Mouse (Mus musculus) midbrain, embryonic 14.5 days (tissue): ENCODE data around the gene Aox1. TPM values are rescaled to one million over a fixed set of nuclear protein-coding genes. Genes with fewer than 3 reads are reported as not detected.
A peak's percentile ranks its signal among the peaks of the same experiment; 100 is the strongest.
"Not testable (repeated sequence)": the region's sequence is repeated elsewhere in the genome, so short reads cannot be mapped to it uniquely, and the experiment has no call there.

Source experiments
- ATAC-seq: fragments of 200-750 bp; cut with Nextera tagmentation; 2 replicates; pipeline ENCODE4 v1.8.0; 2017; ENCODE audit warnings: moderate number of reproducible peaks, moderate library complexity; ENCODE audit not compliant: low FRiP score, low TSS enrichment
- DNase-seq: peaks from one replicate; pipeline ENCODE4 v3.0.0-alpha.2; 2015
- H3K27ac ChIP-seq: fragments of 300-500 bp; sonication (generic); replicated peaks from 2 replicates; pipeline ENCODE4 v1.5.1; 2014; ENCODE audit warnings: mild to moderate bottlenecking, low read depth, low read length, moderate library complexity
- H3K27me3 ChIP-seq: fragments of 300-500 bp; sonication (generic); 2 replicates; pipeline ENCODE4 v1.6.1; 2014; ENCODE audit warnings: low read length, control low read depth, mixed read lengths; ENCODE audit not compliant: control insufficient read depth, insufficient read depth
- H3K36me3 ChIP-seq: fragments of 300-500 bp; sonication (generic); 2 replicates; pipeline ENCODE4 v1.6.1; 2014; ENCODE audit warnings: low read length, control low read depth; ENCODE audit not compliant: control insufficient read depth, insufficient read depth
- H3K4me1 ChIP-seq: fragments of 300-500 bp; sonication (generic); 2 replicates; pipeline ENCODE4 v1.6.1; 2014; ENCODE audit warnings: mild to moderate bottlenecking, antibody characterized with exemption, low read length, control low read depth; ENCODE audit not compliant: control insufficient read depth, insufficient read depth
- H3K4me2 ChIP-seq: fragments of 300-500 bp; sonication (generic); 2 replicates; pipeline ENCODE4 v1.6.1; 2014; ENCODE audit warnings: mild to moderate bottlenecking, low read length, moderate library complexity
- H3K4me3 ChIP-seq: fragments of 300-500 bp; sonication (generic); replicated peaks from 2 replicates; pipeline ENCODE4 v1.5.1; 2014; ENCODE audit warnings: low read depth, low read length
- H3K9ac ChIP-seq: fragments of 300-500 bp; sonication (generic); replicated peaks from 2 replicates; pipeline ENCODE4 v1.6.1; 2014; ENCODE audit warnings: mild to moderate bottlenecking, low read length, moderate library complexity
- H3K9me3 ChIP-seq: fragments of 300-500 bp; sonication (generic); 2 replicates; pipeline ENCODE4 v1.6.1; 2016; ENCODE audit warnings: low read length, control low read depth, mixed read lengths; ENCODE audit not compliant: control insufficient read depth
- WGBS: fragments of 180-500 bp; shearing (Covaris S2); extraction: QIAGEN DNeasy Blood & Tissue Kit; methylation state at CpG from one replicate; pipeline ENCODE4 v1.1.7; 2014; 5-methylcytosine and 5-hydroxymethylcytosine counted together
- polyA plus RNA-seq: library from polyadenylated mRNA; unstranded; fragments of >200 nt; fragmentation: Nextera tagmentation; extraction: Ambion mirVana; gene quantifications from 2 replicates; pipeline ENCODE4 v1.2.1, GENCODE M21; 2014

The Aox1 gene
- polyA plus RNA-seq, 1 experiment from 2014 or later, result 0.14 TPM

- no peaks in the 10 kb centered on the region for H3K9me3 ChIP-seq
- H3K4me3 ChIP-seq, result no peak overlapping the region
- no peaks in the 10 kb centered on the region for H3K36me3 ChIP-seq
- WGBS, result 84% methylated on average over 7 of the region's 7 CpGs
- no peak overlapping the region for H3K9ac ChIP-seq
- ATAC-seq (no peak), DNase-seq (no peak)
- no peak overlapping the region for H3K27ac ChIP-seq
- no peak overlapping the region for H3K4me2 ChIP-seq
- H3K27me3 ChIP-seq, result no peaks in the 10 kb centered on the region
- no peaks in the 10 kb centered on the region for H3K4me1 ChIP-seq
These were observed 2.0 kb upstream of the Aox1 start for GRCm38 (mm10) chr1:58027707-58028106.

GRCm38 (mm10) chr1:58030156-58030871 is 583 bp downstream of the Aox1 start:
- no peak overlapping the region for H3K27ac ChIP-seq
- peak; percentile 65 for DNase-seq
- peak overlapping the region; percentile 22; the same call in 1 of the 2 replicates for H3K4me2 ChIP-seq
- H3K27me3 ChIP-seq, result no peaks in the 10 kb centered on the region
- H3K9me3 ChIP-seq, result no peaks in the 10 kb centered on the region
- no peaks in the 10 kb centered on the region for H3K36me3 ChIP-seq
- no peak overlapping the region for H3K9ac ChIP-seq
- H3K4me1 ChIP-seq, result no peaks in the 10 kb centered on the region
- peak; percentile 62 for ATAC-seq
- H3K4me3 ChIP-seq, result no peak overlapping the region
- WGBS, result 37% methylated on average over 13 of the region's 13 CpGs

- no peaks in the 10 kb centered on the region for H3K27me3 ChIP-seq
- DNase-seq (peak; percentile 87), ATAC-seq (peak; percentile 74)
- 63% methylated on average over 10 of the region's 10 CpGs for WGBS
- no peak overlapping the region for H3K9ac ChIP-seq
- H3K4me2 ChIP-seq, result no peak overlapping the region
- H3K27ac ChIP-seq, result no peak overlapping the region
- H3K4me1 ChIP-seq, result no peaks in the 10 kb centered on the region
- no peaks in the 10 kb centered on the region for H3K36me3 ChIP-seq
- no peak overlapping the region for H3K4me3 ChIP-seq
- H3K9me3 ChIP-seq, result no peaks in the 10 kb centered on the region
These were observed 1.5 kb downstream of the Aox1 start for GRCm38 (mm10) chr1:58031160-58031769.

- H3K4me2 ChIP-seq, ATAC-seq, H3K9me3 ChIP-seq, H3K9ac ChIP-seq, H3K4me3 ChIP-seq, H3K27me3 ChIP-seq, DNase-seq, H3K4me1 ChIP-seq, H3K27ac ChIP-seq, H3K36me3 ChIP-seq: not testable (repeated sequence)
- WGBS, result 97% methylated on average over 9 of the region's 9 CpGs
These were observed 7.6 kb downstream of the Aox1 start for GRCm38 (mm10) chr1:58037306-58037705.

- 78% methylated on average over 3 of the region's 3 CpGs for WGBS
- no peak overlapping the region for H3K4me3 ChIP-seq
- no peaks in the 10 kb centered on the region for H3K4me1 ChIP-seq
- no peak overlapping the region for H3K9ac ChIP-seq
- H3K9me3 ChIP-seq, result no peaks in the 10 kb centered on the region
- H3K27me3 ChIP-seq, result no peaks in the 10 kb centered on the region
- no peak for ATAC-seq
- H3K4me2 ChIP-seq, result no peak overlapping the region
- no peaks in the 10 kb centered on the region for H3K36me3 ChIP-seq
- no peak for DNase-seq
- H3K27ac ChIP-seq, result no peak overlapping the region
These were observed 15.3 kb downstream of the Aox1 start for GRCm38 (mm10) chr1:58045076-58045475.

- Histone ChIP-seq H3K4me3 (no peak overlapping the region), H3K27me3 (no peaks in the 10 kb centered on the region), H3K36me3 (no peaks in the 10 kb centered on the region), H3K9ac (no peak overlapping the region), H3K4me1 (no peaks in the 10 kb centered on the region), H3K27ac (no peak overlapping the region), H3K9me3 (no peaks in the 10 kb centered on the region), H3K4me2 (no peak overlapping the region)
- WGBS, result 69% methylated on average over 5 of the region's 5 CpGs
- ATAC-seq (no peak), DNase-seq (no peak)
These were observed 15.8 kb downstream of the Aox1 start for GRCm38 (mm10) chr1:58045546-58045945.

- H3K27me3 ChIP-seq, result no peaks in the 10 kb centered on the region
- H3K4me2 ChIP-seq, result no peak overlapping the region
- H3K4me1 ChIP-seq, result no peaks in the 10 kb centered on the region
- 47% methylated on average over 3 of the region's 3 CpGs for WGBS
- ATAC-seq, result peak; percentile 39; the same call in 1 of the 2 replicates
- H3K9ac ChIP-seq, result no peak overlapping the region
- 0 out of 2 replicates have a peak overlapping the region, but pooled peaks have one; percentile 9 for H3K27ac ChIP-seq
- no peaks in the 10 kb centered on the region for H3K36me3 ChIP-seq
- peak; percentile 35 for DNase-seq
- no peak overlapping the region for H3K4me3 ChIP-seq
- no peaks in the 10 kb centered on the region for H3K9me3 ChIP-seq
These were observed 17.1 kb downstream of the Aox1 start for GRCm38 (mm10) chr1:58046721-58047290.

GRCm38 (mm10) chr1:58049126-58049525 is 19.4 kb downstream of the Aox1 start:
- Histone ChIP-seq H3K4me2 (no peak overlapping the region), H3K9me3 (no peaks in the 10 kb centered on the region), H3K36me3 (no peaks in the 10 kb centered on the region), H3K27me3 (no peaks in the 10 kb centered on the region), H3K4me1 (no peaks in the 10 kb centered on the region), H3K9ac (no peak overlapping the region), H3K27ac (no peak overlapping the region), H3K4me3 (no peak overlapping the region)
- 90% methylated on average over 5 of the region's 5 CpGs for WGBS
- ATAC-seq (no peak), DNase-seq (no peak)
